Mouse (Mus musculus): ENCODE results near the gene Med26.

Gene Med26

GRCm38 (mm10) chr8:72547122-72547801 lies 808 bp downstream of the Med26 start:
- DNase-seq = peak; percentile 19

- no peak for DNase-seq
These were observed 8.8 kb downstream of the Med26 start for GRCm38 (mm10) chr8:72539234-72539633.

- DNase-seq = no peak
These were observed 13.2 kb downstream of the Med26 start for GRCm38 (mm10) chr8:72534888-72535287.

- no peak for DNase-seq
These were observed 16.0 kb downstream of the Med26 start for GRCm38 (mm10) chr8:72532103-72532502.

GRCm38 (mm10) chr8:72521888-72522287 lies 26.2 kb downstream of the Med26 start:
- no peak for DNase-seq

- DNase-seq = no peak
These were observed 30.6 kb downstream of the Med26 start for GRCm38 (mm10) chr8:72517421-72517988.

- no peak for DNase-seq
These were observed 34.9 kb downstream of the Med26 start for GRCm38 (mm10) chr8:72513158-72513557.

GRCm38 (mm10) chr8:72512648-72513047 lies 35.4 kb downstream of the Med26 start:
- DNase-seq = no peak

GRCm38 (mm10) chr8:72507505-72507904 lies 40.6 kb downstream of the Med26 start:
- no peak for DNase-seq

GRCm38 (mm10) chr8:72504637-72505314 lies 43.3 kb downstream of the Med26 start:
- no peak for DNase-seq

- DNase-seq = no peak
These were observed 43.9 kb downstream of the Med26 start for GRCm38 (mm10) chr8:72504137-72504536.

GRCm38 (mm10) chr8:72500521-72500931 lies 47.5 kb downstream of the Med26 start:
- DNase-seq = no peak

GRCm38 (mm10) chr8:72499521-72500284 lies 48.4 kb downstream of the Med26 start:
- DNase-seq = no peak

- no peak for DNase-seq
These were observed 49.5 kb downstream of the Med26 start for GRCm38 (mm10) chr8:72498527-72498926.

- no peak for DNase-seq
These were observed 50.2 kb downstream of the Med26 start for GRCm38 (mm10) chr8:72497911-72498310.

- no peak for DNase-seq
These were observed 51.9 kb downstream of the Med26 start for GRCm38 (mm10) chr8:72496217-72496616.

- peak; percentile 40 for DNase-seq
These were observed 52.5 kb downstream of the Med26 start for GRCm38 (mm10) chr8:72495411-72496111.

- peak; percentile 19 for DNase-seq
These were observed 54.7 kb downstream of the Med26 start for GRCm38 (mm10) chr8:72493381-72493780.

GRCm38 (mm10) chr8:72492622-72493081 lies 55.4 kb downstream of the Med26 start:
- DNase-seq = peak; percentile 99

- peak; percentile 52 for DNase-seq
These were observed 56.1 kb downstream of the Med26 start, which contains the start of gene Slc35e1 for GRCm38 (mm10) chr8:72491680-72492621. TSS of gene Slc35e1 (minus strand) at chr8:72492614.

GRCm38 (mm10) chr8:72491017-72491416 lies 57.1 kb downstream of the Med26 start:
- DNase-seq = no peak
